Mouse (Mus musculus) hindbrain, embryonic 16.5 days (tissue): Measurements from ENCODE around the gene Nuak1. TPM values are rescaled to one million over a fixed set of nuclear protein-coding genes. Genes with fewer than 3 reads are reported as not detected.

Experiments
- ATAC-seq: fragments of 200-750 bp; cut with Nextera tagmentation; 2 replicates; pipeline ENCODE4 v1.8.0; 2017; ENCODE audit warnings: moderate TSS enrichment, moderate library complexity
- H3K27ac ChIP-seq: fragments of 300-500 bp; sonication (generic); 2 replicates; pipeline ENCODE4 v1.5.1; 2014; ENCODE audit warnings: low read depth, mild to moderate bottlenecking, control low read depth, low read length, moderate library complexity
- H3K27me3 ChIP-seq: fragments of 300-500 bp; sonication (generic); replicated peaks from 2 replicates; pipeline ENCODE4 v1.6.1; 2014; ENCODE audit warnings: low read length; ENCODE audit not compliant: control insufficient read depth, insufficient read depth
- H3K36me3 ChIP-seq: fragments of 300-500 bp; sonication (generic); 2 replicates; pipeline ENCODE4 v1.6.1; 2014; ENCODE audit warnings: mild to moderate bottlenecking, low read length, moderate library complexity, mixed read lengths; ENCODE audit not compliant: control insufficient read depth, insufficient read depth
- H3K4me1 ChIP-seq: fragments of 300-500 bp; sonication (generic); 2 replicates; pipeline ENCODE4 v1.6.1; 2014; ENCODE audit warnings: low read depth, low read length; ENCODE audit not compliant: control insufficient read depth, insufficient read depth
- H3K4me2 ChIP-seq: fragments of 300-500 bp; sonication (generic); 2 replicates; pipeline ENCODE4 v1.6.1; 2014; ENCODE audit warnings: mild to moderate bottlenecking, low read length, control low read depth, moderate library complexity
- H3K4me3 ChIP-seq: fragments of 300-500 bp; sonication (generic); 2 replicates; pipeline ENCODE4 v1.5.1; 2014; ENCODE audit warnings: mild to moderate bottlenecking, low read length, control low read depth, moderate library complexity
- H3K9ac ChIP-seq: fragments of 300-500 bp; sonication (generic); 2 replicates; pipeline ENCODE4 v1.6.1; 2014; ENCODE audit warnings: low read depth, mild to moderate bottlenecking, control low read depth, low read length, moderate library complexity
- H3K9me3 ChIP-seq: fragments of 300-500 bp; sonication (generic); 2 replicates; pipeline ENCODE4 v1.6.1; 2014; ENCODE audit warnings: mild to moderate bottlenecking, low read length, moderate library complexity; ENCODE audit not compliant: control insufficient read depth
- WGBS: fragments of 180-500 bp; shearing (Covaris S2); extraction: QIAGEN DNeasy Blood & Tissue Kit; methylation state at CpG from one replicate; pipeline ENCODE4 v1.1.7; 2014; 5-methylcytosine and 5-hydroxymethylcytosine counted together
- polyA plus RNA-seq: library from polyadenylated mRNA; unstranded; fragments of >200 nt; fragmentation: Nextera tagmentation; extraction: Ambion mirVana; gene quantifications from 2 replicates; pipeline ENCODE4 v1.2.1, GENCODE M21; 2015

Gene Nuak1
- polyA plus RNA-seq, 1 experiment from 2014 or later = 4.7 TPM

GRCm38 (mm10) chr10:84438466-84439227, 1.8 kb downstream of the Nuak1 start:
- 32% methylated on average over 19 of the region's 19 CpGs for WGBS
- H3K4me1 ChIP-seq = peaks cover 44% of the 10 kb centered on the region
- no peaks in the 10 kb centered on the region for H3K9me3 ChIP-seq
- H3K27me3 ChIP-seq = no peaks in the 10 kb centered on the region
- H3K9ac ChIP-seq = peak overlapping the region; percentile 95
- no peaks in the 10 kb centered on the region for H3K36me3 ChIP-seq
- H3K4me2 ChIP-seq = peak overlapping the region; percentile 94
- peak overlapping the region; percentile 79 for H3K27ac ChIP-seq
- peak overlapping the region; percentile 85 for H3K4me3 ChIP-seq
- ATAC-seq = no peak

- peaks cover 44% of the 10 kb centered on the region for H3K4me1 ChIP-seq
- ATAC-seq = peak; percentile 79
- peaks cover 1% of the 10 kb centered on the region; the same call in 1 of the 2 replicates for H3K36me3 ChIP-seq
- H3K4me3 ChIP-seq = peak overlapping the region; percentile 85
- H3K27me3 ChIP-seq = no peaks in the 10 kb centered on the region
- peak overlapping the region; percentile 79 for H3K27ac ChIP-seq
- H3K4me2 ChIP-seq = peak overlapping the region; percentile 94
- peak overlapping the region; percentile 95 for H3K9ac ChIP-seq
- no peaks in the 10 kb centered on the region for H3K9me3 ChIP-seq
- 0% methylated on average over 6 of the region's 7 CpGs for WGBS
These were observed 2.4 kb downstream of the Nuak1 start for GRCm38 (mm10) chr10:84438049-84438422.

DNA sequence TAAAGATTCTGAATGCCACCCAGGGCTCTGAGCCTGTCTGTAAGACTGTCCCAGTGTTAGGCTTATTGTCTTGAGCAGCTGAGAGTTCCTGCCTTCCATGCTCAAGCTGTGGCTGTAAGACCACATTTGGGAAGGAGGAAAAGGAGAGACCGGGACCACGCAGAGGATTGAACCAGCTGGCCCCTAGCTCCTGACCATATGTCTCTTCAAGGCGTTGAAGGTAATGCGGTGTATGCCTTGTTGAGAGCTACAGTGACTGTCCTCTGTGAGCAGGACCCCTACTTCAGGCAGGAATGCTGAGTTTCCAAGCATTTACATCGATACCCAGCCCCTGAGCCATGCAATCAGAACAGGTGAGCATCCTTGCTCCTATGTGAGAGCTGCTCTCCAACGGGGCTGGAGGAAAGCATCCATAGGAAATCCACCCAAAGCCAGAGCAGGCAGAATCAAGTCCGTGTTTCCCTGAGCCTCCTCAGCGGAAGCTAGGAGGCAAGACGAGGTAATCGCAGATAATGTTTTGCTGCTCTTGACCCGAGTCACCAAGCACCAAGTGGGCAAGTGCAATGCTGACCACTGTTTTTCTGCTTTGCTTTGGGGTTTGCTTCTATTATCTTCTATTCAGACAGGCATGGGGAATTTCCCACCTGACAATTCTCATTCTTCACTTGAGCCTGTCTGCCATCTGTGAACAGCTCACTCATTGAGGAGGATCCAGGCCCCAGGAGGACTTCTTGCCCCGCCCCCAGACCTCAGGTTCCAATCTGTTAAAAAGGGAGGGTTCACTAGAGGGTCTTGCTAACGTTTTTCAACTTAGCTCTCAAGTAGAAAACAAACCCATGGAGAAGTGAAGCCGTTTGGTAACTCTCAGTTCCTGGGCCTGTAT, 3.0 kb downstream of the Nuak1 start:
- Histone ChIP-seq H3K4me2 (peak overlapping the region; percentile 61), H3K9me3 (no peaks in the 10 kb centered on the region), H3K27ac (peak overlapping the region; percentile 78), H3K9ac (peak overlapping the region; percentile 49), H3K4me3 (peak overlapping the region; percentile 85), H3K36me3 (peaks cover 5% of the 10 kb centered on the region; the same call in 1 of the 2 replicates), H3K4me1 (peaks cover 40% of the 10 kb centered on the region), H3K27me3 (no peaks in the 10 kb centered on the region)
- WGBS = 24% methylated on average over 14 of the region's 14 CpGs
- ATAC-seq = peak; percentile 29; the same call in 1 of the 2 replicates

DNA sequence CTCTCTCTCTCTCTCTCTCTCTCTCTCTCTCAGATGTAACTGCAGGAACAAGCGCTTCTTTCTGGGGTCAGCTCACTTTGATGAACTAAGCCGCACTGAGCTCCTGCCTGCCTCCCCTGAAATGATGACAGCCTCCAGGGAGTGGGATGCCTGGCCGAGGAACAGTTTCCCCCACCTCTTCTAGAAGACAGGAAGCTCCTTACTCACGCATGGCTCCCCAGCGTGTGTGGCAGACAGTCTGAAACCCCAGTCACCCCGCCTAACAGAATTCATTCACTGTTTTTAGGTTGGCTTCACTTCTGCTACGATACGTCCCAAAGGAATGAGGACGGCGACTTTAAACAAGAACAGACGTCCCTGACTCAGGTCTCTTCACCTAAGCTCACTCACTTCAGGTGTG, 4.5 kb downstream of the Nuak1 start:
- Histone ChIP-seq H3K36me3 (peaks cover 5% of the 10 kb centered on the region; the same call in 1 of the 2 replicates), H3K9me3 (no peaks in the 10 kb centered on the region), H3K4me3 (no peak overlapping the region), H3K4me2 (peak overlapping the region; percentile 27), H3K27ac (no peak overlapping the region), H3K4me1 (peaks cover 30% of the 10 kb centered on the region), H3K9ac (0 out of 2 replicates have a peak overlapping the region, but pooled peaks have one; percentile 23), H3K27me3 (no peaks in the 10 kb centered on the region)
- 48% methylated on average over 11 of the region's 11 CpGs for WGBS
- ATAC-seq = no peak

DNA sequence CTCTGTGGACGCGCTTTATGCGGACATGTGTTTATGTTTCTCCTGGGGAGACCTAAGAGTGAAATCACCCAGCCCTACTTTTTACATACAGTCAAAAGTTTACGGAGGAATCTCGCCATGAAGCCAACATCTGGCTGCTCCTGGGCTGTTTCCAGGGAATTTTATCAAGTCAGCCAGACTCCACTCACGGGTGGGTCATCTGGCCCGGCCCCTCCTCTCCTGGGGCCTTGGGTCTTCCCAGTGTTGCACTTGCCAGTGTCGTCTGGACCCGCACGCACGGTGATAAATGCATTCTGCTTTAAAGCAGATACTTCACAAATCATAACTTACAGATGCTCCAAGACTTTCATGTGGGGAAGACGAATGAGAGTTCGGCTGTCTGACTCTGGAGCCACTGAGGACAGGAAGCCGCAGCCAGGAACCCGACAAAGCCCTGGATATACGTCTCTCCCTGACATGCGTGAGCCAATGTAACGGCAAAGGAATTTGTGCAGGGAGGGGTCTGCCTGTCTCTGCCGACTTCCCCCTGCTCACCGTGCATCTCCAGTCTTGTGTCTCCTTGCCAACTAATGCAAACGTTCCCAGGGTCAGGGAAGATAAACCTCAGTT, 7.1 kb downstream of the Nuak1 start:
- Histone ChIP-seq H3K9me3 (no peaks in the 10 kb centered on the region), H3K27ac (no peak overlapping the region), H3K4me2 (no peak overlapping the region), H3K27me3 (no peaks in the 10 kb centered on the region), H3K36me3 (peaks cover 5% of the 10 kb centered on the region; the same call in 1 of the 2 replicates), H3K4me3 (no peak overlapping the region), H3K4me1 (peaks cover 24% of the 10 kb centered on the region), H3K9ac (no peak overlapping the region)
- ATAC-seq = no peak
- 78% methylated on average over 21 of the region's 21 CpGs for WGBS

GRCm38 (mm10) chr10:84424374-84424773, 16.0 kb downstream of the Nuak1 start:
- no peak overlapping the region for H3K27ac ChIP-seq
- no peaks in the 10 kb centered on the region for H3K36me3 ChIP-seq
- H3K9me3 ChIP-seq = no peaks in the 10 kb centered on the region
- no peak for ATAC-seq
- no peak overlapping the region for H3K4me3 ChIP-seq
- no peak overlapping the region for H3K9ac ChIP-seq
- H3K4me1 ChIP-seq = no peaks in the 10 kb centered on the region; the same call in 1 of the 2 replicates
- 65% methylated on average over 7 of the region's 7 CpGs for WGBS
- H3K4me2 ChIP-seq = no peak overlapping the region
- H3K27me3 ChIP-seq = no peaks in the 10 kb centered on the region

- WGBS = 86% methylated on average over 5 of the region's 5 CpGs
- Histone ChIP-seq H3K4me2 (no peak overlapping the region), H3K9ac (no peak overlapping the region), H3K4me1 (no peaks in the 10 kb centered on the region; the same call in 1 of the 2 replicates), H3K4me3 (no peak overlapping the region), H3K36me3 (no peaks in the 10 kb centered on the region), H3K27me3 (no peaks in the 10 kb centered on the region), H3K27ac (no peak overlapping the region), H3K9me3 (no peaks in the 10 kb centered on the region)
- ATAC-seq = no peak
These were observed 16.5 kb downstream of the Nuak1 start for GRCm38 (mm10) chr10:84423903-84424302.

- Histone ChIP-seq H3K9ac (no peak overlapping the region), H3K27me3 (no peaks in the 10 kb centered on the region), H3K4me1 (no peaks in the 10 kb centered on the region; the same call in 1 of the 2 replicates), H3K4me2 (no peak overlapping the region), H3K4me3 (no peak overlapping the region), H3K9me3 (no peaks in the 10 kb centered on the region), H3K27ac (no peak overlapping the region), H3K36me3 (no peaks in the 10 kb centered on the region)
- no peak for ATAC-seq
- whole genome bisulfite sequencing = 91% methylated on average over 6 of the region's 6 CpGs
These were observed 19.8 kb downstream of the Nuak1 start for GRCm38 (mm10) chr10:84420589-84420988.
